Mouse (Mus musculus) C2C12 (cell line): Measurements from ENCODE around the gene Gm45837.

Experiments used
- CEBPB ChIP-seq: IDR thresholded peaks from one replicate; pipeline ENCODE4 v1.6.1; 2011; ENCODE audit warnings: low read depth, mild to moderate bottlenecking, control low read depth, moderate library complexity
- CTCF ChIP-seq: IDR thresholded peaks from one replicate; pipeline ENCODE4 v1.5.1; 2011; ENCODE audit not compliant: control insufficient read depth, insufficient read depth, insufficient read length
- FOSL1 ChIP-seq: IDR thresholded peaks from one replicate; pipeline ENCODE4 v1.8.0; 2011; ENCODE audit warnings: mild to moderate bottlenecking, low read length; ENCODE audit not compliant: poor library complexity, insufficient read depth, severe bottlenecking
- MYOD1 ChIP-seq: IDR thresholded peaks from one replicate; pipeline ENCODE4 v1.6.1; 2011; ENCODE audit warnings: low read depth; ENCODE audit not compliant: control insufficient read depth, insufficient read length
- MYOG ChIP-seq: IDR thresholded peaks from one replicate; pipeline ENCODE4 v1.6.1; 2011; ENCODE audit not compliant: control insufficient read depth, insufficient read length; ENCODE audit errors: extremely low read depth
- USF1 ChIP-seq: IDR thresholded peaks from one replicate; pipeline ENCODE4 v1.6.1; 2011; ENCODE audit warnings: low read depth, mild to moderate bottlenecking, control low read depth, moderate library complexity

DNA sequence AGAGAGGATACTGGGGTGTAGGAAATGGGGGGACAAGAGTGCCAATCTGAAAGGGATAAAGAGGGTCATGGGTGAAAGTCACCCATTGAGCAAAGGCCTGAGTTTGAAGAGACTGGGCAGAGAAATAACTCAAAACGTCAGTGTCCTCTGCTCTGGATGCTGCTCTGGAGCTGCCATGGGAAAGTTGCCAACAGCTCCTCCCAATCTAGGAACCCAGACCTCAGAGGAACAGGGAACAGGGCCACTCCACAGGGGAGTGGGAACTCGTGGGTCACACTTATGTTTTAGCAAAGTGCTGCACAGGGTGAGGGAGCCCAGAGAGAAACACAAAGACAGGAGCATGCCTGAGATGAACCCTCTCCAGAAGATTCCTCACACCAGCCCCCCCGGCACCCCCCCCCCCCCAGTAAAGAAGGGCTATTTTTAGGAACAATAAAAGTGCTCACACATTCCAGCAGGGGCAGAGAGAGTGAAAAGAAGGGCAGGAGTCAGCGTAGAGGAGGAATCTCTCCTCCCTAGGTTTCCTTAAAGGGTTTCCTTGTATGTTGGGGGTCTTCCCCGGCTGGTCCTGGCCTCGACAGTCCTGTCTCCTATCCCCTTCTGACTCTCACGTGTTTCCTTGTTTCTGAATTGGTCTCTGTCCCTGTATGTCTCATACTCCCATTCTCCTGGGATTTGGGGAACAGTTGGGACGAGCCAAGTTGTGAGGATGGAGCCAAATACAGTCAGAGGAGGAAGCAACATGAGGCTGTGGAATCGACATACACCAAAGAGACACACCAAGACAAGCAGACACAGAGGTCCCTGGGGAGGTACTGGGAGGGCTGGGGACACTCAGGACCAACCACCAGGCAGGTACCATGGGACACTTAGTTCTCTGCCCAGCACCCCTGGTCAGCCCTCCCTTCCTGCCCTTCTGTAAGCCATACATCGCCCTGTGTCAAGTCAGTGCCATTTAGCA, 62.2 kb downstream of the Gm45837 start:
- TF ChIP-seq CTCF (no peak), MYOD1 (no peak), MYOG (no peak), USF1 (no peak), FOSL1 (no peak), CEBPB (no peak)
